Mouse (Mus musculus): ENCODE results near the gene Ube2v1.

DNA sequence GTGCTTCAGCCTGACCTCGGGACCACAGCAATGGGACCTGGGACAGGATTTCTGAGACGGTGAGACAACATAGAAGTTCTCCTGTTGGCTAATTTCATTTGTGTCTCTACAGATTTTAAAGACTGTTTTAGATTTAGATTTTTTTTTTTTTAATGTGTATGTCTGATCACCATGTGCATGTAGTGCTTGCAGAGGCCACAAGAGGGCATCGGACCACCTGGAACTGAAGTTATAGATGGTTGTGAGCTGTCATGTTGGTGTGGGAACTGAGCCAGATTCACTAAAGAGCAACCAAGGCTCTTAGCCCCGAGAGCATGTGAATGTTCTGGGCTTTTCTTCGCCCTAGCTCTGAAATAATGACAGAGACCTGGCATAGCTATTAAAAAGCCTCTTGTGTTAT lies 48.8 kb upstream of the Ube2v1 start:
- TF ChIP-seq CTCF (conservative IDR thresholded peaks at IDR 0.05; ENCODE audit: low read length) (peak; percentile 64), POU5F1 (IDR thresholded peaks at IDR 0.05; ENCODE audit: borderline replicate concordance, low read length) (no peak), NANOG (IDR thresholded peaks at IDR 0.05; ENCODE audit: borderline replicate concordance, low read length) (no peak)

All from E14TG2a.4 (cell line).